In genomic region chr16:22663136-22663535, GRCm38 (mm10) we compare ENCODE assay signal across 26 mouse cellular contexts. TPM values are rescaled to one million over a fixed set of nuclear protein-coding genes. Genes with fewer than 3 reads are reported as not detected.
DNase-seq lines count a peak whose midpoint lies in the region; ATAC-seq and TF ChIP-seq lines count a peak whose summit lies in the region.
"Had no signal": no experiment of that assay in that cellular context is flagged by ENCODE, and none has a peak within 500 bp of the region (broad histone marks: within the 10 kb centered on the region; RNA-seq: fewer than 3 reads in every experiment).

No protein-coding gene starts in this region.

- H3K4me2 ChIP-seq in intestine, embryonic 15.5 days (replicated peaks) = peak overlapping the region; percentile 40
- no peak overlapping the region for H3K4me2 ChIP-seq in kidney, postnatal 0 days (ENCODE audit: low read length)
- no peak overlapping the region for H3K4me2 ChIP-seq in forebrain, embryonic 14.5 days (ENCODE audit: low read length)
- H3K4me2 ChIP-seq in midbrain, embryonic 13.5 days (replicated peaks) = no peak overlapping the region
- H3K4me2 ChIP-seq: forebrain, embryonic 15.5 days; heart, embryonic 11.5 days; limb, embryonic 13.5 days; liver, embryonic 15.5 days; midbrain, embryonic 15.5 days; neural tube, embryonic 12.5 days had no signal

- H3K9ac ChIP-seq in intestine, embryonic 15.5 days = no peak overlapping the region
- no peak overlapping the region for H3K9ac ChIP-seq in kidney, postnatal 0 days (ENCODE audit: low read depth, low read length)
- no peak overlapping the region for H3K9ac ChIP-seq in forebrain, embryonic 14.5 days (ENCODE audit: low read length)
- no peak overlapping the region for H3K9ac ChIP-seq in midbrain, embryonic 13.5 days (replicated peaks)
- H3K9ac ChIP-seq: forebrain, embryonic 15.5 days; limb, embryonic 13.5 days; liver, embryonic 15.5 days; midbrain, embryonic 15.5 days; neural tube, embryonic 12.5 days had no signal

- WGBS in intestine, embryonic 15.5 days = 9% methylated on average over 2 of the region's 2 CpGs
- WGBS in kidney, postnatal 0 days = 13% methylated on average over 2 of the region's 2 CpGs
- WGBS in forebrain, embryonic 14.5 days = 55% methylated on average over 2 of the region's 2 CpGs
- WGBS in midbrain, embryonic 13.5 days = 62% methylated on average over 2 of the region's 2 CpGs

- H3K4me3 ChIP-seq in intestine, embryonic 15.5 days (replicated peaks) = no peak overlapping the region
- H3K4me3 ChIP-seq in kidney, postnatal 0 days (replicated peaks; ENCODE audit: low read depth, low read length) = no peak overlapping the region
- H3K4me3 ChIP-seq in forebrain, embryonic 14.5 days (ENCODE audit: low read depth, low read length) = no peak overlapping the region
- H3K4me3 ChIP-seq in midbrain, embryonic 13.5 days (replicated peaks) = no peak overlapping the region
- H3K4me3 ChIP-seq: forebrain, embryonic 15.5 days; hindbrain, embryonic 10.5 days; layer of hippocampus, adult 2 months; limb, embryonic 13.5 days; liver, embryonic 15.5 days; midbrain, embryonic 15.5 days; neural tube, embryonic 12.5 days had no signal

- H3K4me1 ChIP-seq in intestine, embryonic 15.5 days (replicated peaks) = no peaks in the 10 kb centered on the region
- no peaks in the 10 kb centered on the region for H3K4me1 ChIP-seq in kidney, postnatal 0 days (replicated peaks; ENCODE audit: insufficient read depth, low read length)
- H3K4me1 ChIP-seq in forebrain, embryonic 14.5 days (ENCODE audit: control insufficient read depth, insufficient read depth, low read length) = no peaks in the 10 kb centered on the region
- H3K4me1 ChIP-seq in midbrain, embryonic 13.5 days (replicated peaks) = no peaks in the 10 kb centered on the region
- H3K4me1 ChIP-seq: forebrain, embryonic 15.5 days; limb, embryonic 13.5 days; liver, embryonic 15.5 days; midbrain, embryonic 15.5 days had no signal

- H3K27ac ChIP-seq in intestine, embryonic 15.5 days = no peak overlapping the region
- no peak overlapping the region for H3K27ac ChIP-seq in kidney, postnatal 0 days
- H3K27ac ChIP-seq in forebrain, embryonic 14.5 days (ENCODE audit: low read depth, low read length) = no peak overlapping the region
- H3K27ac ChIP-seq in midbrain, embryonic 13.5 days = no peak overlapping the region
- H3K27ac ChIP-seq: forebrain, embryonic 15.5 days; hindbrain, embryonic 10.5 days; layer of hippocampus, adult 2 months; limb, embryonic 13.5 days; liver, embryonic 15.5 days; midbrain, embryonic 15.5 days; neural tube, embryonic 12.5 days had no signal

- no peak for TF ChIP-seq CTCF in kidney, postnatal 0 days (IDR thresholded peaks at IDR 0.05; ENCODE audit: low read depth)

- H3K27me3 ChIP-seq in intestine, embryonic 15.5 days (replicated peaks) = peaks cover 5% of the 10 kb centered on the region; the same call in 1 of the 2 replicates
- no peaks in the 10 kb centered on the region for H3K27me3 ChIP-seq in kidney, postnatal 0 days (ENCODE audit: insufficient read depth, low read length)
- H3K27me3 ChIP-seq in forebrain, embryonic 14.5 days (replicated peaks; ENCODE audit: control insufficient read depth, insufficient read depth, low read length) = 0 out of 2 replicates have a peak, but pooled peaks cover 3% of the 10 kb centered on the region
- H3K27me3 ChIP-seq in midbrain, embryonic 13.5 days = peaks cover 13% of the 10 kb centered on the region
- H3K27me3 ChIP-seq: forebrain, embryonic 15.5 days had no signal

- no peaks in the 10 kb centered on the region for H3K9me3 ChIP-seq in intestine, embryonic 15.5 days
- no peaks in the 10 kb centered on the region for H3K9me3 ChIP-seq in kidney, postnatal 0 days (replicated peaks; ENCODE audit: low read length)
- no peaks in the 10 kb centered on the region for H3K9me3 ChIP-seq in forebrain, embryonic 14.5 days (replicated peaks; ENCODE audit: control insufficient read depth, low read length)
- H3K9me3 ChIP-seq in midbrain, embryonic 13.5 days = no peaks in the 10 kb centered on the region
- H3K9me3 ChIP-seq: forebrain, embryonic 15.5 days; hindbrain, embryonic 10.5 days; limb, embryonic 13.5 days; liver, embryonic 15.5 days; midbrain, embryonic 15.5 days; neural tube, embryonic 12.5 days had no signal

- ATAC-seq in intestine, embryonic 15.5 days = peak; percentile 92
- ATAC-seq in kidney, postnatal 0 days (replicated peaks; ENCODE audit: low FRiP score, low read depth) = peak; percentile 71
- ATAC-seq in forebrain, embryonic 14.5 days = no peak
- no peak for ATAC-seq in midbrain, embryonic 13.5 days
- ATAC-seq: activated CD4-positive, CD25-positive, alpha-beta regulatory T cell, adult 4 months; forebrain, embryonic 15.5 days; hindbrain, embryonic 16.5 days; midbrain, embryonic 15.5 days had no signal

- DNase-seq in kidney, adult 18-20 months = peak; percentile 61
- peak; percentile 22 for DNase-seq in kidney, postnatal 0 days (ENCODE audit: low spot score)
- peak; percentile 59 for DNase-seq in yolk sac, embryonic 10.5 days (ENCODE audit: low spot score)
- DNase-seq in embryo, embryonic 10 days (ENCODE audit: low spot score) = no peak
- DNase-seq in forebrain, embryonic 14.5 days (ENCODE audit: low spot score) = no peak
- DNase-seq: adrenal gland, postnatal 10 days; cerebellum, adult 18-20 months; cerebellum, postnatal 25 days; gastrocnemius, postnatal 14 days; heart, adult 11 months; layer of hippocampus, postnatal 36 days; lung, postnatal 4 days; right cerebral cortex, postnatal 25 days; spleen, adult 18-20 months had no signal

- no peaks in the 10 kb centered on the region for H3K36me3 ChIP-seq in intestine, embryonic 15.5 days
- H3K36me3 ChIP-seq in kidney, postnatal 0 days (ENCODE audit: insufficient read depth, low read length) = no peaks in the 10 kb centered on the region
- H3K36me3 ChIP-seq in forebrain, embryonic 14.5 days (ENCODE audit: control insufficient read depth, insufficient read depth, low read length) = no peaks in the 10 kb centered on the region
- no peaks in the 10 kb centered on the region for H3K36me3 ChIP-seq in midbrain, embryonic 13.5 days
- H3K36me3 ChIP-seq: forebrain, embryonic 15.5 days; hindbrain, embryonic 10.5 days; limb, embryonic 13.5 days; liver, embryonic 15.5 days; midbrain, embryonic 15.5 days; neural tube, embryonic 12.5 days had no signal

RNA-seq across cellular contexts. Expression of gene Dgkg, which starts 6.1 kb away (rescaled TPM):
- 3.8 and 4.4 TPM in 2 replicates for polyA plus RNA-seq in intestine, embryonic 15.5 days (2015; fragmentation: Nextera tagmentation; extraction: Ambion mirVana)
- polyA plus RNA-seq in kidney, postnatal 0 days (2015; fragmentation: Nextera tagmentation; extraction: Ambion mirVana) = 0.51 and 0.67 TPM in 2 replicates
- 2.1 and 3.0 TPM in 2 replicates for polyA plus RNA-seq in forebrain, embryonic 14.5 days (2014; fragmentation: Nextera tagmentation; extraction: Ambion mirVana)
- polyA plus RNA-seq in midbrain, embryonic 13.5 days (2015; fragmentation: Nextera tagmentation; extraction: Ambion mirVana) = 0.30 and 0.46 TPM in 2 replicates

Comparison
In these comparisons a context has a peak if more than half of its experiments do, and no peak if none do; other contexts are left out.
1. ATAC-seq: peak in intestine, embryonic 15.5 days (single experiment) and kidney, postnatal 0 days (single experiment); none in forebrain, embryonic 14.5 days (single experiment) and midbrain, embryonic 13.5 days (single experiment).
2. DNase-seq: peak in kidney, adult 18-20 months (single experiment), kidney, postnatal 0 days (single experiment) and yolk sac, embryonic 10.5 days (single experiment); none in embryo, embryonic 10 days (single experiment) and forebrain, embryonic 14.5 days (single experiment).